Mouse (Mus musculus): ENCODE data around the gene C1qtnf7.

C1qtnf7 gene

DNA sequence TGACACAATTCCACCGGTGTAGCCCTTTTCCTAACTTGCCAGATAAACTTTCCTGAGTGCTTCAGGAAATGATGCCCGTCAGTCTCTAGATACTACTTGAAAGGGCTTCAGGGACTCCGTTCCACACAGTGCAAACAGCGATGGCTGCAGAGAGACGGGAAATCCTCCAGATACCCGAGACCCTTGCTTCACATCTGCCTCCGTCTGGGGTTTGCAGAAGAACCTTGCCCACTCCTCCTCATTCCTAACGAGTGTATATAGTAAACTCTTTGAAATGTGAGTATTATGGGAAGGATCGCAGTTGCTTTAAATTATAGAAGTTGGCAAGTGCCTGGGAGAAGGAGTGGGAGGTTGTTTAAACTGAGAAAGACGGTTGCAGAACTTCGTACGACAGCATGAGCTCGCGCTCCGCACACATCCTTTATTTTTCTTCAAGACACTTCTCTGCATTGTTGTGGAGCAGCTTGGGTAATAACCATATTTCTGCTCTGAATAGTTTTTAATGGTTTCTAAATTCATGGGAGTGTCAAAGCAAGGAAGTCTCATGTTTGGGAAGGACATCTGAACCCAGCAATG lies at the start of gene C1qtnf7:
Gene C1qtnf7 (plus strand): TSS at position 138 of the 576 bp plus-strand sequence.
- DNase-seq (ENCODE audit: low read depth, low spot score), result no peak

DNA sequence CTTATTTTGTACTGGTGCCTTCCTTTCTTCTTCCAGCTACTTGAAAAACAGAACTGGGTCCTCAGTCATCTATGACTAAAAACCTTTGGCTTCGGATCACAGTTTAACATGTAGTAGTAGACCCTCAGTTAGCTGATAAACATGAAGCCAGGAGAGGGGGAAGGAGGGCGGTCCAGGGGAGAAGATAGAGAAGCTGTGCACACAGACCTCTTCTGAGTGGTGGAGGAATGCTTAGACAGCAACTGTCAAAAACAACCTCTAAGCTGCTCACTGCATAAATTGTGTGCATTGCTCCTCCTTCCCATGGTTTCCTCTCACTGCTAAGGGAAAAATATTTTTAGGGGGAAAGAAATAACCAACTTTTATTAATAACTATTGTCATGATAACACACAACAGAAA lies 48.6 kb upstream of the C1qtnf7 start:
- no peak for DNase-seq (ENCODE audit: low read depth, low spot score)

DNA sequence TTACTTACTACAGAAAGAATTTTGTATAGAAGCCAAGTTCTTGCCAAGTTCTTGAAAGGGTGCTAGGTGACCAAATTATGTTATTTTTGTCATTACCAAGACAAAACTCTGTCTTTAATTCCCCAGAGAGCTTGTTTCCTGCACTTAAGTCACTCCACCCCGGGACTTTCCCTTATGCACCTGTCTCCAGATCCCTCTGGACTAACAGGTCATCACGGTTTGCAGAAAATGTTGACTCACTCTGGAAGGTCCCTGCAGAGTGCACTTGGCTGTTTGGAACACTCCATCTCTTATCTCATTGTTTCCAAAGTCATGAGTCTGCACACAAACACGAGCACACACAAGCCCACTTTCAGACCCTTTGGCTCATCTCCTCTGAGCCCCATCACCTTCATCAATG lies 48.1 kb upstream of the C1qtnf7 start:
- DNase-seq (ENCODE audit: low read depth, low spot score), result no peak

DNA sequence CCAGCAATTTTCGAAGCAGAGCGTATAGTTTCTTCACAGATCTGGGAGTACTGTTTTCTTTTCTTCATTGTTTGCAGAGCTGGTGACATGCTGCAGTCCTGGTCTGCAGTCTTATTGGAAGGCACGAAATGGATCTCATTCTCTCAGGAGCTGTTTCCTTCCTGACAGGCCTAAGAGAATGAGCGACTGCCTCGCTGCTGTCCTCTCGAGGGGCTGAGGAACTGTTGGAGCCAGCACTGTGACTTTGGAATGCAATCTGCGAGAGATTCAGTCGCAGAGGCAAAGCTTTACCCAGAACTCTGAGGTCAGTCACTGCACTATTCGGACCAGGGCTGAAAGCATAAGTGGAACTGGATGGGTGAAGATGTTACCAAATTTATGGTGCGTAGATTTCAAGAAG lies 46.4 kb upstream of the C1qtnf7 start:
- DNase-seq (ENCODE audit: low read depth, low spot score), result no peak

DNA sequence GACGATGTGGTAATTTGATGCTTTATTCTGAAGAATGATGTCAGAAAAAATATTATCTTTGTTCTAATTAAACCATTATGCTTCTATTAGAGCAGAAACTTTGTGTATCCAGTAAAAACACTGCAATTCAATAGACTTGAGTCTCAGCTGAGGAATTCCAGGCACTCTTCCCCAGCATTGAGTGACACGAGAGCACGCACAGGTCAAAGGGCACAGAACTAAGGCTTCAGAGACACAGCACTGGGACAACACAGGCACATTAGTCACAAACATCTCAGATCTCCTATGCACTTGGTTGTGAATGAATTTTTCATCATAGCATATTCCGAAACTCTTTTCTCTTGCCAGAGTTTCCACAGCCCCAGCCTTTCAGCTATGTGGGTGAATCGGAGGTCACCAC lies 37.4 kb upstream of the C1qtnf7 start:
- DNase-seq (ENCODE audit: low read depth, low spot score), result no peak

DNA sequence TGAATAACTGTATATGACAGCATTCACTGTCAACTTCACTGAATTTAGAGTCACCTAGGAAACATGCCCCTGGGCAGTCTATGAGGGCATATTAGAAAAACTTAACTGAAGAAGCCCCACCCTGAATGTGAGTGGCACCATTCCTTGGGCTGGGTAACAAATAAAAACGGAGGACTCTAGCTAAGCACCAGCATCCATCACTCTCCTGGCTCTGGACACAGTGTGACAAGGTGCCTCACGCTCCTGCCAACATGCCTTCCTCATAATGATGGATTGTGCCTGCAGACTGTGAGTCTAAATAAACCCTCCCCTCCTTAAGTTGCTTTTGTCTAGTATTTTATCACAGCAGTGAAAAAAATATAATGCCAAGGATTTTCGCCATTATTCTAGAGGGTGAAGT lies 35.3 kb upstream of the C1qtnf7 start:
- DNase-seq (ENCODE audit: low read depth, low spot score), result no peak

DNA sequence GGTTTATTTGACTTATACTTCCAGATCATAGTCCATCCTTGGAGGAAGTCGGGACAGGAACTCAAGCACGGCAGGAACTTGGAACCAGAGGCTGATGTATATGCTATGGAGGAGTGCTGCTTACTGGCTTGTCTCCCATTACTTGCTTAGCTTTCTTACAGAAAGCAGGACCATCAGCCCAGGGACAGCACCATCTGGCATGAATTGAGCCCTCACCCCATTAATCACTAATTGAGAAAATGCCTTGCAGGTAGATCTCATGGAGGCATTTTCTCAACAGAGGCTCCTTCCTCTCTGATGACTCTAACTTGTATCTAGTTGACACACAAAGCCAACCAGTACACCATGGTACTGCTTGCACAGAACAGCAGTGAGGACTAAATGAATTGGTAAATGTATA lies 34.6 kb upstream of the C1qtnf7 start:
- DNase-seq (ENCODE audit: low read depth, low spot score), result no peak

DNA sequence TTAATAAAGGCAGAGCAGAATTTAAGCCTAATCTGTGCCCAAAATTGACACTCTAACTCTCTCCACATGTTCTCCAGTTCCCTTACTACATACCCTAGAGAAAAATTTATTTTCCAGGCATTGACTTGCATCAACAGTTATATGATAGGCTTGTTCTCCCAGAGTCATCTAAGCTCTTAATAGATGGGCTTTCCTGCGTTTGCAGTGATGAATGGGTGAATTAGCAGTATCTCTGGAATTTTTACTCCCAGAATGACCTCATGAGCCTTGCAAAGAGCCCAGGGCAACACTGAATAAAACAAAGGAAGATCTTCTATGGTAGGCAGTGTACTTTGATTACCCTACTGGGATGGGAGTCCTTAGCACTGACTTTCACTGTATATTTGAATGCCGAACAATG lies 33.5 kb upstream of the C1qtnf7 start:
- DNase-seq (ENCODE audit: low read depth, low spot score), result no peak

DNA sequence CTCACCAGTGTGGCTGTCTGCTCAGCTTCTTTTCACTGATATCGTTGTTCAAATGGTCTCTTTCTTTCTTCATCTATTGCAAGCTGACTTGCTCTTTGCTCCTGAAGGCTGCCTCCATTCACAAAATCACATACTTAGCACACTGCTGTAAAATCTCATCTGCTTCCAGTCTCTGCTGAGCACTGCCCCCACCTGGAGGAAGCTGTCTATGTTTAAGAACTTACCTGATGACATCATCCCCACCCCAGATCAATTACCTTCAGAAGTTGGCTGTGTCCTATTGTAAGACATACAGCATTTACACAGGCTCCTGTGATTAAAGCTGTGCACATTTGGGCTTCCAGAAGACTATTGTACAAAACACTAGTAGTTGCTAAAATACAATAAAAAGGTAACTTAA lies 13.5 kb upstream of the C1qtnf7 start:
- no peak for DNase-seq (ENCODE audit: low read depth, low spot score)

DNA sequence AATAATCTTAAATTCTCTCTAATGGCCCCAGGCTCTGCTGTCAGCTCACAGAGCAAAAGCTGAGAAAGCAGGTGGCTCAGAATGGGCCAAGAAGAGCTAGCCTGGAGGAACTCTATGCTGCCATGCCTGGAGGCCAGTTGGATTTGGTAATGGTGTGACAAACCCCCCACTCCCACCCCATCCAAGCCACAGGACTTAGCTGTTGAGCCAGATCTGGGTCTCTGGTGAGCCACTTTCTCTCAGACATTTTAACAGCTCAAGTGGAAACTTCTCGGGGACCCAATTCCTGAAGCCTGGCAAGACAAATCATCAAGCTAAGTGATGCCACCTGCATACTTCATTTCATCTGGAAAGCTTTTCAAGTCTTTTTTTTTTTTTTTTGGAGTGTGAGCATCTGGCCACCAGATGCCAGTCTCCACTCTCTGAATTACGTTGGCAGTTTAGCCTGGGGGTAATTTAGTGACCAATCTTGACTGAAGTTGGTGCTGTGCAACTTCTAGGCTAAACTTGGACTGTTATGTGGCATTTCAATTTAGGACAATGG lies 11.0 kb upstream of the C1qtnf7 start:
- DNase-seq (ENCODE audit: low read depth, low spot score), result no peak

DNA sequence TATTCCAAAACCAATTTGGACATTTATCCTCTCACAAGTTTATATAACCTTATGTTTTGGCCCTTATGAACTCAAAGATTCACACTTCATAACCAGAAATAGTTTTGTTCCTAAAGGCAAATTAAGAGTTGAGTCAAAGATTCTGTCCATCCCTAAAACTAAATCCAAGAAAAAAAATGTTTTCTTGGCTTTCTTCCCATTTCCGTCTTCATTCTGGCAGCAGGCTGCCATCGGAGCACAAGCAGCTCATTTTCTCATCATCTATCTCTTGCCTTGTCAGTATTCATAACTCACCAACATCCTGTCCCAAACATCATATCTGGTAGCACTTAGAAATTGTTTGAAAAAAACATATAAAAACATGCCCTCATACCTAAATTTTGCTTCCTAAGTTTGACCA lies 6.9 kb upstream of the C1qtnf7 start:
- no peak for DNase-seq (ENCODE audit: low read depth, low spot score)

DNA sequence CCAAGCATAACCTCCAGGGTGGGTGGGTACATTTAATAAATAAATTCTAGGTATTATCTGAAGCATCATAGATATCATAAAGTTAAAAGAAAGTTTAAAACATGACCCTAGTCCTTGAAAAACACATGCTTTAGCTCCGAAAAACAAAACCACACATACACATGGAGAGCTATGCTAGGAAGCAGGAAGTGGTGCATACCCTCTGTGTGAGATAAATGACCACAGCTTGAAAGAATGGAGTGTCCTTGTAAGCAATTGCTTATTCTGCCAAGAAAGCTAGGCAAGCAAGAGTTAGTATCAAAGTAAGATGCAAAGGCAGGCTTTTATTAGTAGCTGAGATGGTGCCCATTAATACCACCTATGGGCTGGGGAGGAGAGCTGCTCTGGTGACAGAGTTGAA lies 6.4 kb upstream of the C1qtnf7 start:
- DNase-seq (ENCODE audit: low read depth, low spot score), result no peak

DNA sequence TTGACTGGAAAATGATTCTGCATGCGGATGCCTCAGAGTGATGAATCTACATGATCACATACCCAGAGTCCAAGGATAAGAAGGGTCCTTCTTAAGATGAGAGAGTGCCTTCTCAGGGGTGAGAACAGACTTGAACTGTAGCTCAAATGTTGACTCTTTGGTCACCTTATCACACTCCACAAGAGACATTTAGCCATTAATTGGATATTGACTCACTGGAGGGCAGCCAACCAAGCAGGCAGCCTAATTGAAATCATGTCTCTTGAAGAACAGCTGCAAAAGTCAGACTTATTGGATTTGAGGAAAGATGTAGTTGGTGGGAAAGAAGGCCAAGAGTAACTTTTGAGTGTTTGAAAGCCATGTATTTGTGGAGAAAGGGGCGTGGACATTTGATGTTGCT lies 4.2 kb upstream of the C1qtnf7 start:
- no peak for DNase-seq (ENCODE audit: low read depth, low spot score)

DNA sequence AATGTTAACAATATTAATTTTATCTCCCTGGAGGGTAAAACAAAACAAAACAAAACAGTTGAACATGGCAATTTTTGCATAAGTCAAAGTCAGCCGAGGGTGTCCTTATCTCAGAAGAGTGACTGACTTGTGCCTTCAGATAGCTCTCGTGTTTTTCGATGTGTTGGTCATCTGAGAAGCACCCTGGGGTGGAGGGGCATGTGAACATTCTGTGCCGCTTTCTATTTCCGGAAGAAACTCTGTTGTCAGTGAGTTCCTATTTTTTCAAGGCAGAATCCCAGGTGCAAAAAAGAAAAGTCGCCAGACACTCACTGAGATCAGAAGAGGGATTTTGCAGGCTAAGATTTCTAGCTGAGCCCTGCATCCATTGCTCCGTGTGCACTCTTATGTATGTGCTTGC lies 1.2 kb downstream of the C1qtnf7 start:
- DNase-seq (ENCODE audit: low read depth, low spot score), result no peak

DNA sequence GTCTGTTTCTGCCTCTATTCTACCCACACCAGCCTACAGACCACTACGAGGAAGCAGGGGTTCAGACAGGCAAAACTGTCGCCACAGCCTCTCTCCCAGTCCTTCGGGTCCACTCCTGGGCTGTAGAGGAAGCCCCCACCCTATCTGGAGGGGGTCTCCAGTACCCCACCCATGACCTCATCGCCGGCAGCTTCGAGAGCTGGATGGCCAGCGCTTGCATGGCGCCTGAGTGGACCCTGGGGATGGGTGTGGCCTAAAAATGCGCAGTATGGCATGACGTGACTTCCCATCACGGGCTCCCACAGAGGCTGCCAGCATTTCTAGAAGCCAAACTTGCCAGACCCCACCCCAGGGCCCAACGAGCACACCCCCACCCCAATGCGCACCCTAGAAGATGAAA lies 2.0 kb downstream of the C1qtnf7 start:
- DNase-seq (ENCODE audit: low read depth, low spot score), result no peak

DNA sequence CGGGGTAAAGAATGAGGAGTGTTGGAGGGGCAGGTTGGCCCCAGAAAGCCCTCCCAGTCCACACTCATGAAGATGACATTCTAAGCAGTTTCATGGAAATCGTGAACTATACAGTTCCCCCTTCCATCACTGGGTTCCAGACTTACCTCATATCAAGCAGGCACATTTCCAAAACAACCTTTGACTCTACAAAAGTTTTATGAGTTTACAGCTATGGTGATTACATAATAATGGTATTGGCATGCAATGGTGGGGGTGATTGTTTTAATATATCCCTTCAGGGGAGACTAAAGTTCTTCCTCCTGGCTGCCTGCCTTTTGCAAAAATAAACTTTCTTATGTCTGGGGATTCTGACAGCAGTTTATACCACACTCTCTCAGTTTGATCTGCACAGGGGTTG lies 4.6 kb downstream of the C1qtnf7 start:
- DNase-seq (ENCODE audit: low read depth, low spot score), result no peak

DNA sequence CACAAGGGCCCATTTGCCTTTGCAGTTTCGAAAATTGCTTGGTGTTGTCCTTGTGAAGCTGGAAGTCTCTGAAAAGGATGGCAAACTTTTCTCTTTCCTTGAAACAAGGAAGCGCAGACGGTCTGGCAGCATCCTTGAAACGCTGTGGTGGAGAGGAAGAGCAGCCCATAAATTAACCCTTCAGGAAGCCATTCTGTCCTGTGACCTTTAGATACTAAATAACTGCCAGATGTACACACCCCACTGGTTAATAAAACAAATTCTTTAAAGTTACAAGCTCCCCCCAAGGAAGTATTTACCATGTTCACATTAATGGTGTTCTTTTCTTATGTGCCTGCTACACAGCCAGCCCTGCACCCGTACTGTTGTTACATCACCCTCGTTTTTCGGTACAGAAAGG lies 6.0 kb downstream of the C1qtnf7 start:
- no peak for DNase-seq (ENCODE audit: low read depth, low spot score)

DNA sequence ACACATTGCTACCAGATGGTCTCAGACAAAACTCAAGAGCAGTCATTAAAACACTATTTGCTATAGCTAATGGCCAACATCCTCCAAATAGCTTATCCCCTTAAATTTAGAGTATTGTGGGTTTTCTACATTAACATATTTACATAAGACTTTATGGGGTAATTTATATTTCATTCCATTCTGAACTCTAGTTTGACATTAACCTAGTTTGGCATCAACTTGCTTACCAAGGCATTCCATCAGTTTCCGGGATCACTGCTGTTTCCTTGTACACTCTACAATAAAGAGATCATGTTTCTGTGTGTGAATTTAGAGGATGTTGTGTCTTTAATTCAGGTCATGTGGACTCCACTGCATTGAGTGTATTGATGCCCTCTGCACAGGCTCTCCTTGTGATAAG lies 7.5 kb downstream of the C1qtnf7 start:
- DNase-seq (ENCODE audit: low read depth, low spot score), result no peak

DNA sequence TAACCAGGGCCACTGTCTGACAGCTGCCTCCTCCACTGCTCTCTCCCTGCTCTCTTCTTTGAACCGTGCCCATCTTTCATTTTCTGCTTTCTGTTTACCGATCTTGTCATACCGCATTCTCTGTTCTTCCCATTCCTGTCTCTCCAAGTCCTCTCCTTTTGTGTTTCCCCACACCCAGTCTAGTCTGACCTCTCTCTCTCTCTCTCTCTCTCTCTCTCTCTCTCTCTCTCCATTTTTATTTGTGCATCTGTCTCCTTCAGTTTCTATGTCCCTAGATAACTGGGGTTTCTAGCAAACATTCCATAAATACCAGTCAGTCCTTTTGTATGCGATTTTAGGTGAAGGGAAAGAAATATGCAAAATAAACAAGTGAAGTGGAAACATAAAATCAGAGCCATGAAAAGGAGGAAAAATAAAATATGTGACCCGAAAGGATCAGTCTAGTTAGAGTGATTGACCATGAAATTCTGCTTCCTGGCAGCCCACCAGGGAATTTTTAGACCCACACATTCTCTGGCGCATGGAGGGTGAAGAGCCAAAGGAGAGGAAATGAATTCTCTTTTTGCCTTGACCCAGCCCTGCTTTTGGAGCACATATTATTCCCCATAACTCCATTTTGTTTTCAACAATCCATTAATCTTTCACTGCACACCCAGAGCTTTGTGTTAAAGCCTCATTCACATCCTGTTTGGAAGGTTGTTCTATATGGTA lies 11.7 kb downstream of the C1qtnf7 start:
- no peak for DNase-seq (ENCODE audit: low read depth, low spot score)

DNA sequence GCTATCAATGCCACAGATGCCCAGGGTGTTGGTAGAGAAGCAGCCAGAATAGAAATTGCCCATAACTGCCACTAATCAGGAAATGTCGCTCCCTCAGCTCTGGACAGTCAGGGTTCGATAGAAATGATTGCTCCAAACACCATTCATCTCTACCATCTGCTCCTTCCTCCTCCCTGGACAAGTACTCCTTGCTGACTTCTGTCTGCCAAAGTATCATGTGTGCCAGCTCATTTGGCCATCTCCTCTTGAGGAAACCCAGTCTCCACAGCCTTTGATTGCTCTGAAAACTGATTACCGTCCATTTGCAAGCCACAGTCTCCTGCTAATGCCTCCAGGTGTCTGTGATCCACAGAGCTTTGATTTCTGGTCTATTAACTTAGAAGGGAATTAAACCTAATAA lies 14.8 kb downstream of the C1qtnf7 start:
- DNase-seq (ENCODE audit: low read depth, low spot score), result no peak

DNA sequence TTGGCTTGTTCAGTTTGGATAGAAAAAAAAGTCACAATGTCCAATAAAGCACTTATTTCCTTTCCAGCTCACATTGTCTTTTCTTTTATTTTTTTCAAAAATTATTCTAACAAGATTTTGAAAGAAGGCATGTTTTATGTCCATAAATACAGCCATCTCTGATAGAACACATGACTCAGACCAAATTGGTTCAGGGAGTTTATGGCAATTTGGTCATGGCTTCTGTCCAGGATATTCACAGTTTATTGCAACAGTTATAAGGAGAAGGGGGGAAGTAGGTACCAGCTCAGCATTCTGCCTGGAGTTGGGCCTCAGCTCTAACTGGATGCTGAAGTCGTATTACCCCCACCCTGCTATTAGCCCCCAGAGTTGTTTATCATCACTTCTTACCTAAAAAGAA lies 15.5 kb downstream of the C1qtnf7 start:
- DNase-seq (ENCODE audit: low read depth, low spot score), result no peak

DNA sequence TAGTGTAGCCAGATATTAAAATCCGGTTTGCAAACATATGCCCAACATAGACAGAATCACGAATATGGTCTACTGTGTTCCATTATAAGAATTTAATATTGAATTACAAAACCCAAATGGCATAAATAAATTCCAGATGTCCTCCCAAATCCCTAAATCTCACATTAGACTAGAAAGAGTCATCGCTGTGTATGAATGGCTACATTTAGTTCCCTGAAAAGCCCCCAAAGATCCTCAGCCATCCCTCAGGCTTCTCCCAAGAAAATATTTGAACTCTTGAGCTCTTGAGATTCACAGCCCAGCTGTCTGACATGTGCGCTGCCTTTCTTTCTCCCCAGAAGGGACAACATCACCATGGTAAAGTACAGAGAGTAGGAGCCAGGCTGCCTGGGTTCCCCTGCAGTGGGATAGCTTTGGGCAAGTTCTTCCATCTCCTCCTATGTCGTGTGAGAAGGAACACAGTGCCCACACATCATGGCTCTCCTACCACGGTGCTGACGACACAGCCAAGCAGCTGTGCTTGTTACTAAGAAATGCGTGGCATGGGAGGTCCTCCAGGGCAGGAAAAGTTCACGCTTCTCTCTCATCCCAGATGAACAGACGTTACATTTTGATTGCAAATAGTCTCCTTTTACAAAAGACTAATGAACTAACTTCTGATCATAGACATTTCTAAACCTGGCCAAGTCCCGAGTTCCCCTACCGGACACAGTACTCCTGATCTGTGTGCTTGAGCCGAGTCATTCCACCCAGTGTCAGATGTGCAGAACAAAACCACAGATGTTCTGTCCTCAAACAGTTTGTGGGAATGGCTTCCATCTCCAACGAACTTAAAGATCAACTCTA lies 23.2 kb downstream of the C1qtnf7 start:
- DNase-seq (ENCODE audit: low read depth, low spot score), result no peak

DNA sequence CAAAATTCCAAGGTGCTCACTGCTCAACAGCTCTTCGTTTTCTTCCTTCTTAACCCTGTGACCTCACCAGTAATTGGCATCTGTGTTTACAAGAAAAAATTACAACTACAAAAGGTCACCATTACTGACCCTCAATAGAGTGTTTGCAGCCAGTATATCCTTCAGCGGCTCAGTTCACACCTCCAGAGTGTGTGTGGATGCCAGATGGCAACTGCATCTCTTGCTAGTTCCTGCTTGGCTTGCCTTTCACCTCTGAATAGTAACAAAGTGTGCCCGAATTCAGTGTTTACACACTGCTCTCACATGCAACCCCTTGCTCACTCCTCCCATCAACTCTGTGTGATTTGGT lies 23.8 kb downstream of the C1qtnf7 start:
- DNase-seq (ENCODE audit: low read depth, low spot score), result no peak
